Mouse (Mus musculus) forebrain, postnatal 0 days (tissue): ENCODE results near the gene Dab1. TPM values are rescaled to one million over a fixed set of nuclear protein-coding genes. Genes with fewer than 3 reads are reported as not detected.

Experiments used
- ATAC-seq: fragments of 200-750 bp; cut with Nextera tagmentation; 2 replicates; pipeline ENCODE4 v1.8.0; 2017; ENCODE audit warnings: mild to moderate bottlenecking, moderate library complexity
- DNase-seq: peaks from one replicate; pipeline ENCODE4 v3.0.0-alpha.2; 2015
- H3K27ac ChIP-seq: fragments of 300-500 bp; sonication (generic); 2 replicates; pipeline ENCODE4 v1.5.1; 2014; ENCODE audit warnings: low read depth, mild to moderate bottlenecking, antibody characterized with exemption, low read length, moderate library complexity, mixed read lengths
- H3K27me3 ChIP-seq: fragments of 300-500 bp; sonication (generic); 2 replicates; pipeline ENCODE4 v1.6.1; 2014; ENCODE audit warnings: mild to moderate bottlenecking, low read length, mixed read lengths; ENCODE audit not compliant: insufficient read depth
- H3K36me3 ChIP-seq: fragments of 300-500 bp; sonication (generic); 2 replicates; pipeline ENCODE4 v1.6.1; 2014; ENCODE audit warnings: mild to moderate bottlenecking, moderate library complexity; ENCODE audit not compliant: insufficient read depth
- H3K4me1 ChIP-seq: fragments of 300-500 bp; sonication (generic); 2 replicates; pipeline ENCODE4 v1.6.1; 2014; ENCODE audit warnings: antibody characterized with exemption; ENCODE audit not compliant: insufficient read depth
- H3K4me2 ChIP-seq: fragments of 300-500 bp; sonication (generic); 2 replicates; pipeline ENCODE4 v1.6.1; 2014; ENCODE audit warnings: low read depth, mild to moderate bottlenecking, moderate library complexity
- H3K4me3 ChIP-seq: fragments of 300-500 bp; sonication (generic); 2 replicates; pipeline ENCODE4 v1.5.1; 2014; ENCODE audit warnings: low read depth, low read length, mixed read lengths
- H3K9ac ChIP-seq: fragments of 300-500 bp; sonication (generic); 2 replicates; pipeline ENCODE4 v1.6.1; 2014; ENCODE audit warnings: mild to moderate bottlenecking
- H3K9me3 ChIP-seq: fragments of 300-500 bp; sonication (generic); 2 replicates; pipeline ENCODE4 v1.6.1; 2016; ENCODE audit warnings: low read length
- CTCF ChIP-seq: sonication (generic); IDR thresholded peaks from 2 replicates; pipeline ENCODE4 v1.5.1; 2016; ENCODE audit warnings: antibody characterized with exemption, control low read depth, low read depth
- WGBS: fragments of 180-500 bp; shearing (Covaris S2); extraction: QIAGEN DNeasy Blood & Tissue Kit; methylation state at CpG from one replicate; pipeline ENCODE4 v1.1.7; 2014; 5-methylcytosine and 5-hydroxymethylcytosine counted together
- polyA plus RNA-seq: library from polyadenylated mRNA; unstranded; fragments of >200 nt; fragmentation: Nextera tagmentation; extraction: Ambion mirVana; gene quantifications from 2 replicates; pipeline ENCODE4 v1.2.1, GENCODE M21; 2015
- total RNA-seq: library from RNA; depleted of rRNA; stranded (reverse); fragments of >200 nt; gene quantifications from 2 replicates; pipeline ENCODE4 v1.2.3, GENCODE M21; 2014

Dab1 gene
- total and polyA plus RNA-seq, 2 experiments from 2014 or later, result 64.8 to 141 TPM

GRCm38 (mm10) chr4:104596936-104597335 is 977.8 kb downstream of the Dab1 start:
- 90% methylated on average over 7 of the region's 7 CpGs for WGBS
- no peak overlapping the region for H3K4me2 ChIP-seq
- H3K27me3 ChIP-seq, result no peaks in the 10 kb centered on the region
- TF ChIP-seq CTCF, result no peak
- DNase-seq, result no peak
- no peak overlapping the region for H3K4me3 ChIP-seq
- no peaks in the 10 kb centered on the region for H3K9me3 ChIP-seq
- H3K36me3 ChIP-seq, result no peaks in the 10 kb centered on the region
- H3K9ac ChIP-seq, result no peak overlapping the region
- H3K4me1 ChIP-seq, result peaks cover under 1% of the 10 kb centered on the region; the same call in 1 of the 2 replicates
- H3K27ac ChIP-seq, result no peak overlapping the region
- ATAC-seq, result no peak

- no peaks in the 10 kb centered on the region for H3K4me1 ChIP-seq
- ATAC-seq (no peak), DNase-seq (no peak)
- no peak for TF ChIP-seq CTCF
- no peaks in the 10 kb centered on the region for H3K9me3 ChIP-seq
- no peak overlapping the region for H3K4me2 ChIP-seq
- WGBS, result 43% methylated on average over 6 of the region's 6 CpGs
- no peak overlapping the region for H3K4me3 ChIP-seq
- no peak overlapping the region for H3K27ac ChIP-seq
- H3K9ac ChIP-seq, result no peak overlapping the region
- H3K27me3 ChIP-seq, result no peaks in the 10 kb centered on the region
- H3K36me3 ChIP-seq, result no peaks in the 10 kb centered on the region
Observed at GRCm38 (mm10) chr4:104597490-104598465, 978.6 kb downstream of the Dab1 start.

- no peak for ATAC-seq
- no peak overlapping the region for H3K4me2 ChIP-seq
- no peak overlapping the region for H3K9ac ChIP-seq
- no peaks in the 10 kb centered on the region for H3K27me3 ChIP-seq
- 0 out of 2 replicates have a peak, but pooled peaks cover 3% of the 10 kb centered on the region for H3K4me1 ChIP-seq
- 76% methylated on average over 8 of the region's 8 CpGs for WGBS
- no peak overlapping the region for H3K27ac ChIP-seq
- H3K36me3 ChIP-seq, result no peaks in the 10 kb centered on the region
- H3K9me3 ChIP-seq, result no peaks in the 10 kb centered on the region
- H3K4me3 ChIP-seq, result no peak overlapping the region
- no peak for TF ChIP-seq CTCF
- DNase-seq, result no peak
Observed at GRCm38 (mm10) chr4:104602804-104603203, 983.6 kb downstream of the Dab1 start.

- Histone ChIP-seq H3K9ac (no peak overlapping the region), H3K4me3 (no peak overlapping the region), H3K4me1 (0 out of 2 replicates have a peak, but pooled peaks cover 3% of the 10 kb centered on the region), H3K36me3 (no peaks in the 10 kb centered on the region), H3K9me3 (no peaks in the 10 kb centered on the region), H3K27me3 (no peaks in the 10 kb centered on the region), H3K4me2 (no peak overlapping the region), H3K27ac (no peak overlapping the region)
- ATAC-seq (no peak), DNase-seq (no peak)
- TF ChIP-seq CTCF, result no peak
- 93% methylated on average over 2 of the region's 2 CpGs for WGBS
Observed at GRCm38 (mm10) chr4:104604298-104604697, 985.1 kb downstream of the Dab1 start.

- H3K36me3 ChIP-seq, result no peaks in the 10 kb centered on the region
Observed at GRCm38 (mm10) chr4:104606881-104607280, 987.7 kb downstream of the Dab1 start.

GRCm38 (mm10) chr4:104607636-104608035 is 988.5 kb downstream of the Dab1 start:
- Histone ChIP-seq H3K27ac (no peak overlapping the region), H3K4me2 (no peak overlapping the region), H3K27me3 (no peaks in the 10 kb centered on the region), H3K4me3 (no peak overlapping the region), H3K4me1 (0 out of 2 replicates have a peak, but pooled peaks cover 3% of the 10 kb centered on the region), H3K9ac (no peak overlapping the region), H3K36me3 (no peaks in the 10 kb centered on the region), H3K9me3 (no peaks in the 10 kb centered on the region)
- TF ChIP-seq CTCF, result no peak
- WGBS, result 44% methylated on average over 5 of the region's 5 CpGs
- no peak for ATAC-seq
- no peak for DNase-seq

More at GRCm38 (mm10) chr4:104606881-104607280, 987.7 kb downstream of the Dab1 start:
- WGBS, result 17% methylated on average over 8 of the region's 8 CpGs
- 0 out of 2 replicates have a peak, but pooled peaks cover 3% of the 10 kb centered on the region for H3K4me1 ChIP-seq
- TF ChIP-seq CTCF, result no peak
- H3K9ac ChIP-seq, result no peak overlapping the region
- no peak overlapping the region for H3K4me3 ChIP-seq
- H3K9me3 ChIP-seq, result no peaks in the 10 kb centered on the region
- DNase-seq (no peak), ATAC-seq (no peak)
- no peak overlapping the region for H3K4me2 ChIP-seq
- no peak overlapping the region for H3K27ac ChIP-seq
- H3K27me3 ChIP-seq, result no peaks in the 10 kb centered on the region

- no peaks in the 10 kb centered on the region for H3K36me3 ChIP-seq
- TF ChIP-seq CTCF, result no peak
- no peak overlapping the region for H3K4me2 ChIP-seq
- H3K4me1 ChIP-seq, result 0 out of 2 replicates have a peak, but pooled peaks cover 2% of the 10 kb centered on the region
- no peak overlapping the region for H3K4me3 ChIP-seq
- ATAC-seq, result no peak
- H3K9ac ChIP-seq, result no peak overlapping the region
- H3K27me3 ChIP-seq, result no peaks in the 10 kb centered on the region
- WGBS, result 82% methylated on average over 5 of the region's 5 CpGs
- no peaks in the 10 kb centered on the region for H3K9me3 ChIP-seq
- DNase-seq, result no peak
- H3K27ac ChIP-seq, result no peak overlapping the region
Observed at GRCm38 (mm10) chr4:104619452-104619851, 1000.3 kb downstream of the Dab1 start.
